Mouse (Mus musculus) kidney, embryonic 15.5 days (tissue): ENCODE measurements at regions not wholly inside any gene's neighbourhood (a gene's known extent, or its start where the extent isn't known, plus 50 kb on each side); places are given as distances from the start of the nearest gene placed in this dataset.

ENCODE experiments used
- ATAC-seq: fragments of 200-750 bp; cut with Nextera tagmentation; replicated peaks from 2 replicates; pipeline ENCODE4 v1.8.0; 2017; ENCODE audit warnings: moderate TSS enrichment; ENCODE audit not compliant: low FRiP score
- H3K27ac ChIP-seq: fragments of 300-500 bp; sonication (generic); 2 replicates; pipeline ENCODE4 v1.5.1; 2015; ENCODE audit warnings: mild to moderate bottlenecking, inconsistent platforms
- H3K27me3 ChIP-seq: fragments of 300-500 bp; sonication (generic); 2 replicates; pipeline ENCODE4 v1.6.1; 2015; ENCODE audit warnings: inconsistent platforms
- H3K36me3 ChIP-seq: fragments of 300-500 bp; sonication (generic); 2 replicates; pipeline ENCODE4 v1.6.1; 2015; ENCODE audit warnings: inconsistent platforms
- H3K4me1 ChIP-seq: fragments of 300-500 bp; sonication (generic); 2 replicates; pipeline ENCODE4 v1.6.1; 2015; ENCODE audit warnings: inconsistent platforms
- H3K4me2 ChIP-seq: fragments of 300-500 bp; sonication (generic); 2 replicates; pipeline ENCODE4 v1.6.1; 2015; ENCODE audit warnings: moderate library complexity, mild to moderate bottlenecking, inconsistent platforms
- H3K4me3 ChIP-seq: fragments of 300-500 bp; sonication (generic); replicated peaks from 2 replicates; pipeline ENCODE4 v1.5.1; 2015; ENCODE audit warnings: mild to moderate bottlenecking, inconsistent platforms
- H3K9ac ChIP-seq: fragments of 300-500 bp; sonication (generic); 2 replicates; pipeline ENCODE4 v1.6.1; 2015; ENCODE audit warnings: mild to moderate bottlenecking, inconsistent platforms
- H3K9me3 ChIP-seq: fragments of 300-500 bp; sonication (generic); replicated peaks from 2 replicates; pipeline ENCODE4 v1.6.1; 2016; ENCODE audit warnings: inconsistent platforms
- WGBS: fragments of 180-500 bp; shearing (Covaris S2); methylation state at CpG from one replicate; pipeline ENCODE4 v1.1.7; 2015; ENCODE audit warnings: mixed read lengths; 5-methylcytosine and 5-hydroxymethylcytosine counted together

DNA sequence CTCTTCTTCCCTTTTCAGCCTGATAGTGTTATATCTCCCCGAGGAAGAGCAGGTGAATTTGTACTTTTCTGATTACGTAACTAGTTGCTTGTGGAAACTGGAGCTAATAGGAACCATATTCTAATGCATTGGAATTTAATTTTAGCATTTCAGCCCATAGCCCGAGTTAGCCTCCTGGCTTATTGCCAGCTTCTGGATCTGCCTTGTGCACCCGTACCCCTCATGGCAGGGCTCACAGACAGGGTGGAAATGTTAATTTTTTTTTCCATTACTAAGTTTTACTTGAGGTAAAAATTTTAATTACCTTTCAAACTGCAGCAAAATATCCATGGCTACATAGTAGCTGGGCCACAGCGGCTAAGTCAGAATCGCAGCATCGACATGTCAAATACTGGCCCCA is 72.4 kb upstream of the Ndufb6 start:
- Histone ChIP-seq H3K4me3 (no peak overlapping the region), H3K27me3 (no peaks in the 10 kb centered on the region), H3K9ac (no peak overlapping the region), H3K9me3 (no peaks in the 10 kb centered on the region), H3K4me2 (no peak overlapping the region), H3K36me3 (no peaks in the 10 kb centered on the region), H3K4me1 (no peaks in the 10 kb centered on the region), H3K27ac (no peak overlapping the region)
- WGBS, result 76% methylated on average over 7 of the region's 7 CpGs
- ATAC-seq, result no peak

DNA sequence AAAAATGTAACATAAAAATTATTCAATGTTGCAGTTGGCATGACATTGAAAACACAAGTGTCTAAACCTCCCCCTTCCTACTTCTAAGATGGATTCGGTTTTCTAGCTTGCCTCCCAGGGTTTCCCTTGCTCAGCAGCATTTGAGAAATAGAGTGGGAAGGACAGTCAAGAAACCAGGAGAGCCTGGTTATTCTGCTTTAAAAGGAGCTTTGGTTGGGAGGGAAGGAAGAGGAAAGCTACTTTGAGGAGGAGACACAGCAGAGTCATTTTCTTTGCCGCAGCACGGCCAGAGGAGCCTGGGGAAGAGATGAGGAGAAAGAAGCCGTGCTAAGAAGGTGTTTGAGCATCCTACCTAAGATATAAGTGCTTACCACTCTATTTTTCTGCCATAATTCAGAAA is 71.9 kb upstream of the Ndufb6 start:
- no peaks in the 10 kb centered on the region for H3K27me3 ChIP-seq
- ATAC-seq, result no peak

DNA sequence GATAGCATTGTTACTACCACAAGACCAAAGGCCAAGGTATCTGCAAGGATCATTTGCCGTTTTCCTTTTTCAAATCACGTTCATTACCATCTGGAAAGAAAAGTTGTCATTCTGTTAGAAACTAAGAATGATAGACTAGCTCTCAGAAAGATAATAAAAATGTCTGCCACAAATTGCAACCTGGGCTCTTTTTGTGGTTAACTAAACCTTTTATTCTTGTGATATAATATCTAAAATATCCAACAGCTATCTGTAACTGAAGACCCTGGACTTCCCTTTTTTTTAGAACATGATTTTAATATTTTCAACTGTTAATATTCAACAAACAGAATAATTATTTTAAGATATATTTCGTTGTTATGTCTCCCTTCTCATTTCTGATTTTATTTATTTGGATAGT is 66.6 kb upstream of the Ndufb6 start:
- Histone ChIP-seq H3K36me3 (no peaks in the 10 kb centered on the region), H3K27ac (no peak overlapping the region), H3K9me3 (no peaks in the 10 kb centered on the region), H3K4me2 (no peak overlapping the region), H3K4me3 (no peak overlapping the region), H3K4me1 (no peaks in the 10 kb centered on the region), H3K9ac (no peak overlapping the region), H3K27me3 (no peaks in the 10 kb centered on the region)
- 54% methylated on average over 3 of the region's 3 CpGs for WGBS
- no peak for ATAC-seq

More for the DNA sequence above, 71.9 kb upstream of the Ndufb6 start:
- H3K4me1 ChIP-seq, result no peaks in the 10 kb centered on the region
- no peaks in the 10 kb centered on the region for H3K9me3 ChIP-seq
- WGBS, result 74% methylated on average over 4 of the region's 4 CpGs
- no peak overlapping the region for H3K27ac ChIP-seq
- H3K4me3 ChIP-seq, result no peak overlapping the region
- no peak overlapping the region for H3K9ac ChIP-seq
- H3K36me3 ChIP-seq, result no peaks in the 10 kb centered on the region
- H3K4me2 ChIP-seq, result no peak overlapping the region

DNA sequence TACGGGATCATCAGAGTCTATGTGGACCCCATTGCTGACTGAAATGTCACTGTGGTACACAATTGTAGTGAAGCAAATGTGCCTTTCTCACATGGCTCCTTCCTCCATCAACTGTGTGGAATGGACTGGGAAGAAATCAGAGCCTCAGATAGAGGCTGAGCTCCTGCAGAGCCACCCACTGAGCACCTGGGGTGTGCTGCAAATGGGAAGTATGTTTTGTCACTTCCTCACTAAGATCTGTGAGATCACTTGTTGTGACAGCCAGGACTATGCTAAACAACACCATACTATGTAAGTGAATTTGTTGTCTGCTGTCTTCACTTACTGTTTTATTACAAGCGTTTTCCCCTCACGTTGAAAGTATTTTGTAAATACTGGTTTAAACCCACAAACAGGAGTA is 63.0 kb upstream of the Ndufb6 start:
- no peaks in the 10 kb centered on the region for H3K9me3 ChIP-seq
- H3K4me2 ChIP-seq, result no peak overlapping the region
- H3K9ac ChIP-seq, result no peak overlapping the region
- H3K36me3 ChIP-seq, result no peaks in the 10 kb centered on the region
- ATAC-seq, result no peak
- WGBS, result 85% methylated on average over 3 of the region's 3 CpGs
- no peaks in the 10 kb centered on the region for H3K4me1 ChIP-seq
- H3K27ac ChIP-seq, result no peak overlapping the region
- H3K4me3 ChIP-seq, result no peak overlapping the region
- H3K27me3 ChIP-seq, result no peaks in the 10 kb centered on the region

DNA sequence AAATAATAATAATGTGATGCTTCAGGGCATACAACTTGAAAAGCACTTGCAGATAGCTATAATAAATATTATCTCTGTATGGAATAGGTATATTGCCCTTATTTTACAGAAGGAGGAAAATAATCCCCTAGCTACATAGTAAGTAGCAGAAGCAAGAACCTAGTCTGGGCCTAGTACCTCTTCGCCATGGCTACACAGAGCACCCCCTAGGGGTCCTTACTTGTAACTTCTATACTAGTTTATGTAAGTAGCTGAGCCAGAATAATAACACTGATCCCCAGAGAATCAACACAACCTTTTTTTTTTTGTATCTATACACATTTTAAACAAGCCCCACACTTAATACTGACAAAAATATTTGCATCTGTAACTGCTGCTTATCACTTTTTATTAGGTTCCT is 55.6 kb upstream of the Ndufb6 start:
- H3K4me1 ChIP-seq, result no peaks in the 10 kb centered on the region
- WGBS, result 63% methylated on average over 1 of the region's 1 CpGs
- no peaks in the 10 kb centered on the region for H3K9me3 ChIP-seq

DNA sequence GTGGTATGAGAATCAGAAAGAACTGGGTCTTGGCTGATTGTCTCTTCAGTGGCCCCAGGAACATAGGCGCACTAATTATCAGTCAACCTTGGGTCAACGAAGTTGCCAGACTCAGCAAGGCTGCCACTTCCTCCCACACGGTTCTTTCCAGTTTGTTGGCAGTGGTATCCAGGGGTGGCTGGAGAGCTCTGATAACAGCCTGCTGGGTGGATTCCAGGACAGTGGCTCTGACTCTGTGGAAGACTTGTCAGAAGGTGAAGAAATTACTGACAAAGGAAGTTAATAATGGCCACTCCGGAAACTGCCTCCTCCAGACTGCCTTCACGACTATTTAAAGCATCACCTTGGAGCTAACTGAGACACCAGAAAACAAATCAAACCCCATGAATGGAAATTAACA is 50.5 kb upstream of the Ndufb6 start:
- ATAC-seq, result no peak
- WGBS, result 49% methylated on average over 5 of the region's 5 CpGs
- H3K9me3 ChIP-seq, result no peaks in the 10 kb centered on the region
- no peak overlapping the region for H3K27ac ChIP-seq
- H3K4me2 ChIP-seq, result no peak overlapping the region
- no peak overlapping the region for H3K4me3 ChIP-seq
- no peaks in the 10 kb centered on the region for H3K27me3 ChIP-seq
- H3K4me1 ChIP-seq, result no peaks in the 10 kb centered on the region
- H3K36me3 ChIP-seq, result no peaks in the 10 kb centered on the region
- no peak overlapping the region for H3K9ac ChIP-seq

More for the DNA sequence above, 55.6 kb upstream of the Ndufb6 start:
- Histone ChIP-seq H3K27me3 (no peaks in the 10 kb centered on the region), H3K36me3 (no peaks in the 10 kb centered on the region), H3K4me2 (no peak overlapping the region), H3K4me3 (no peak overlapping the region), H3K27ac (no peak overlapping the region), H3K9ac (no peak overlapping the region)
- ATAC-seq, result no peak
